Mouse (Mus musculus) intestine, embryonic 16.5 days (tissue): ENCODE measurements at regions not wholly inside any gene's neighbourhood (a gene's known extent, or its start where the extent isn't known, plus 50 kb on each side); places are given as distances from the start of the nearest gene placed in this dataset.

Source experiments
- ATAC-seq: fragments of 200-750 bp; cut with Nextera tagmentation; 2 replicates; pipeline ENCODE4 v1.8.0; 2017; ENCODE audit warnings: moderate TSS enrichment, moderate library complexity
- H3K27ac ChIP-seq: fragments of 300-500 bp; sonication (generic); 2 replicates; pipeline ENCODE4 v1.5.1; 2014; ENCODE audit warnings: mild to moderate bottlenecking, low read length
- H3K27me3 ChIP-seq: fragments of 300-500 bp; sonication (generic); replicated peaks from 2 replicates; pipeline ENCODE4 v1.6.1; 2014; ENCODE audit warnings: low read length, control low read depth, mixed read lengths; ENCODE audit not compliant: control insufficient read depth, insufficient read depth
- H3K36me3 ChIP-seq: fragments of 300-500 bp; sonication (generic); 2 replicates; pipeline ENCODE4 v1.6.1; 2014; ENCODE audit warnings: low read length, control low read depth; ENCODE audit not compliant: control insufficient read depth, insufficient read depth
- H3K4me1 ChIP-seq: fragments of 300-500 bp; sonication (generic); 2 replicates; pipeline ENCODE4 v1.6.1; 2014; ENCODE audit warnings: low read length, control low read depth, mixed read lengths; ENCODE audit not compliant: control insufficient read depth, insufficient read depth
- H3K4me2 ChIP-seq: fragments of 300-500 bp; sonication (generic); 2 replicates; pipeline ENCODE4 v1.6.1; 2014; ENCODE audit warnings: low read depth, low read length, control low read depth
- H3K4me3 ChIP-seq: fragments of 300-500 bp; sonication (generic); 2 replicates; pipeline ENCODE4 v1.5.1; 2014; ENCODE audit warnings: mild to moderate bottlenecking, low read length
- H3K9ac ChIP-seq: fragments of 300-500 bp; sonication (generic); 2 replicates; pipeline ENCODE4 v1.6.1; 2014; ENCODE audit warnings: low read depth, low read length
- H3K9me3 ChIP-seq: fragments of 300-500 bp; sonication (generic); 2 replicates; pipeline ENCODE4 v1.6.1; 2016; ENCODE audit warnings: low read length, control low read depth; ENCODE audit not compliant: control insufficient read depth
- WGBS: fragments of 180-500 bp; shearing (Covaris S2); extraction: QIAGEN DNeasy Blood & Tissue Kit; methylation state at CpG from one replicate; pipeline ENCODE4 v1.1.7; 2014; 5-methylcytosine and 5-hydroxymethylcytosine counted together

DNA sequence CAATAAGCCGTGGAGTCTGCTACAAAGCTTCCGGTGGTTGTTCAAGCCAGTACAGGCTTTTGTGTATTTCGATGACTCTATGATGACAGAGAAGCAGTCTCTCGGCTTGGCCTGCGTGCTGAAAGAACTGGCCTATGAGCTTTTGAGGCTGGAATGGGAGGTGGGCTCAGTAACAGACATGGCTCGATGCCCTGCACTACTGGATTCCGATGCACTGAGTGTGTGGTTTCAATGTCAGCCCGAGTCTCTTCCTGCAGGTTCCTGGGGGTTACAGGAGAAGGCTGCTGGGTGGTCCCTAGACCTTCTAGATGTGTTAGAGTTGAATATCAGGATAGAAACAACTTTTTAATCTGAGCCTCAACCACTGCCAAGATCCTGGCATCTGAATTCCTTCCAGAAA is 53.2 kb downstream of the Gm815 start:
- ATAC-seq = no peak
- H3K27me3 ChIP-seq = no peaks in the 10 kb centered on the region
- no peaks in the 10 kb centered on the region for H3K9me3 ChIP-seq
- no peak overlapping the region for H3K27ac ChIP-seq
- no peak overlapping the region for H3K4me3 ChIP-seq
- H3K36me3 ChIP-seq = no peaks in the 10 kb centered on the region
- WGBS = 77% methylated on average over 8 of the region's 8 CpGs
- H3K4me1 ChIP-seq = no peaks in the 10 kb centered on the region
- H3K4me2 ChIP-seq = no peak overlapping the region
- H3K9ac ChIP-seq = no peak overlapping the region

DNA sequence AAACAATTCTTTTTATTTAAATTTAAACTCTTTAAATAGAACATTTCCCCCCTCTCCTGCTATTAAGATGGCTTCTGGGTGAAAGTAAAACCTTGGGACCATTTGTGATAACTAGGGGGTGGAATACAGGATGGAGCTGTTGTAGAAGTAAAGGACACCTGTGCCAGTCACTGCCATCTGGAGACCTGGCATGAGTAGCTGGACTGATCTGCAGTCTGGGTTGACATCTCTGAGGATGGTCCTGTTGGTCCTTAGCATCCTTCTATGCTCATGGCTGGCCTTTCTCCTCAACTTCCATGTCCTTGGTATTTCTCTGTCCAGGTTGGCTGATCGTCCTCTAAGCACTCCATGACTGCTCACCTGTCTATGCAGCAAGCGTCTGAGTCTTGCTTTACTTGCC is 58.3 kb downstream of the Gm815 start:
- H3K4me3 ChIP-seq = no peak overlapping the region
- WGBS = 87% methylated on average over 2 of the region's 2 CpGs
- no peak overlapping the region for H3K9ac ChIP-seq
- ATAC-seq = no peak
- H3K27me3 ChIP-seq = no peaks in the 10 kb centered on the region
- H3K4me2 ChIP-seq = no peak overlapping the region
- H3K4me1 ChIP-seq = no peaks in the 10 kb centered on the region
- no peaks in the 10 kb centered on the region for H3K36me3 ChIP-seq
- H3K9me3 ChIP-seq = no peaks in the 10 kb centered on the region
- H3K27ac ChIP-seq = no peak overlapping the region

DNA sequence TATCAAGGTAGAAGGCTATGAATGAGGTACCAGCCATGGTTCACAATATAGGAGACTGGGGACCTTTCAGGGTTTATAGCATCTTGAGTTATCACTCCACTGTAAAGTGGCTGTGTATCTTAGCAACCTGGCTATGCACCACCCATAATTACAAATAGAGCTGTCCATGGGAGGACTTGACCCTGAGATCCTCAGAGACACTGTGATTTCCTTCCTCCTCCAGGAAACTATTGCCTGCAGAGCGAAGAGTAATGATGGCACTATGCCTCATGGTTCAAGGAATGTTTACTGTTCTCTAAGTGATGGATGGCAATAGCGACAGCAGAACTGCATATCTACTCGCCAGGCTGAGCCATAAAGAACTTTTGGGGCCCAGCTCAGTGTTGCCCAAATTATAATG is 60.9 kb downstream of the Gm815 start:
- H3K9ac ChIP-seq = no peak overlapping the region
- 36% methylated on average over 3 of the region's 3 CpGs for WGBS
- no peak for ATAC-seq

DNA sequence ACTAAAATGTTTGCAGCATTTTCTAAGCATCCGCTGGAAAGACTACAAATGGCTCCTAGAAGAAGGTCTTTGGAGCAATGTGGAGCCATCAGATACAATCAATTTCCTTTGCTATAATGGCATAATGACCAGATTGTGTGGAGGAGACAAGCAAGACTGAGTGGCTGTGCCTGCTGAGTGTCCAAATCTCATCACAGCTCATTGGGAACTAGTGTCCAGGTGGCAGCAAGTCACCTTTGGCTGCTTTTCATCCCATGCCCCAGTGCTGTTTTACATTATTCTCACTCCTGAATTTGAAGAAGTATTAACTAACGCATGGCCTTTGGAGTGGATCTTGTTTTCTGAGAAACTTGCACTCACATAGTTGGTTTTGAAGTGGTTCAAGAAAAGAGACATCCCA is 62.8 kb downstream of the Gm815 start:
- H3K36me3 ChIP-seq = no peaks in the 10 kb centered on the region
- H3K4me3 ChIP-seq = no peak overlapping the region
- H3K27ac ChIP-seq = no peak overlapping the region
- ATAC-seq = no peak
- 95% methylated on average over 2 of the region's 2 CpGs for WGBS
- no peak overlapping the region for H3K4me2 ChIP-seq
- no peaks in the 10 kb centered on the region for H3K27me3 ChIP-seq
- no peaks in the 10 kb centered on the region for H3K4me1 ChIP-seq
- no peaks in the 10 kb centered on the region for H3K9me3 ChIP-seq
- no peak overlapping the region for H3K9ac ChIP-seq

More for the DNA sequence above, 60.9 kb downstream of the Gm815 start:
- Histone ChIP-seq H3K4me1 (no peaks in the 10 kb centered on the region), H3K9me3 (no peaks in the 10 kb centered on the region), H3K27ac (no peak overlapping the region), H3K36me3 (no peaks in the 10 kb centered on the region), H3K4me2 (no peak overlapping the region), H3K4me3 (no peak overlapping the region), H3K27me3 (no peaks in the 10 kb centered on the region)

DNA sequence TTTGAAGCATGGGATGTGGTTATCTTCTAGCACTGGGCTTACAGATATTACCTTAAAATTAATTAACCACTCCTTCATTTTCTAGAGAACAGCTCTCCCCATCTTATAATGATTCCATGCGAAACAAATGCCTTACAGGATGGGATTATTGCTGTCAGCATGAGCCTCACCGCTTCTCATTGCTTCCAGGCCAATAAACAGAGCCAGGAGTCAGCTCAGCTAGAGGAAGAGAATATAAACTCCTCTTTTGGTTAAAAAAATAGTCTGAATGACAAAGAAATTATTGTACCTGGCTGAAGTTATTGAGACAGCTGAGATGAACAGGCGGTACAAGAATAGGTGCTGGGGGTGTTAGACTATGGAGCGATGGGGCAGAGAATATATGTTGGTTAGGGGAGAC is 63.5 kb downstream of the Gm815 start:
- no peak overlapping the region for H3K4me2 ChIP-seq
- WGBS = 89% methylated on average over 4 of the region's 4 CpGs

DNA sequence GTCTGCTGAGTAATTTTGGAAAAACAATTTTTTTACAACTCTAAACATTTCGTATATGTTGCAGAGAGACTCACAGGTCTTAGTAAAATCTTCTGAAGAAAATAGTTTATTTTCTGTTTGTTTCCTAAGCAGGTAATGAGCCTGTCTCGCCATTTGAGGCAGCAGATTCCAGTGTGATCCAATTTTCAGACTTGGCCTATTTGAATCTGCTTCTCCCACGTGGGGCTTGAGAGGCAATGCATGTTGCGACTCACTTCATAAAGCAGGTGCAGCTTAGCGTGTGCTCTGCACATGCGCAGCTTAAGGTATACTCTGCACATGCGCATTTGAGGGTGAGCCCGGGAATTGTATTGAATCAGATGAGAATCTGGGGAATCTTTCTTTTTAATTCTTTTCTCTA is 67.7 kb downstream of the Gm815 start:
- H3K27me3 ChIP-seq = no peaks in the 10 kb centered on the region
- no peaks in the 10 kb centered on the region for H3K9me3 ChIP-seq

More for the DNA sequence above, 63.5 kb downstream of the Gm815 start:
- no peak for ATAC-seq
- Histone ChIP-seq H3K9ac (no peak overlapping the region), H3K9me3 (no peaks in the 10 kb centered on the region), H3K4me1 (no peaks in the 10 kb centered on the region), H3K27me3 (no peaks in the 10 kb centered on the region), H3K36me3 (no peaks in the 10 kb centered on the region), H3K4me3 (no peak overlapping the region), H3K27ac (no peak overlapping the region)

DNA sequence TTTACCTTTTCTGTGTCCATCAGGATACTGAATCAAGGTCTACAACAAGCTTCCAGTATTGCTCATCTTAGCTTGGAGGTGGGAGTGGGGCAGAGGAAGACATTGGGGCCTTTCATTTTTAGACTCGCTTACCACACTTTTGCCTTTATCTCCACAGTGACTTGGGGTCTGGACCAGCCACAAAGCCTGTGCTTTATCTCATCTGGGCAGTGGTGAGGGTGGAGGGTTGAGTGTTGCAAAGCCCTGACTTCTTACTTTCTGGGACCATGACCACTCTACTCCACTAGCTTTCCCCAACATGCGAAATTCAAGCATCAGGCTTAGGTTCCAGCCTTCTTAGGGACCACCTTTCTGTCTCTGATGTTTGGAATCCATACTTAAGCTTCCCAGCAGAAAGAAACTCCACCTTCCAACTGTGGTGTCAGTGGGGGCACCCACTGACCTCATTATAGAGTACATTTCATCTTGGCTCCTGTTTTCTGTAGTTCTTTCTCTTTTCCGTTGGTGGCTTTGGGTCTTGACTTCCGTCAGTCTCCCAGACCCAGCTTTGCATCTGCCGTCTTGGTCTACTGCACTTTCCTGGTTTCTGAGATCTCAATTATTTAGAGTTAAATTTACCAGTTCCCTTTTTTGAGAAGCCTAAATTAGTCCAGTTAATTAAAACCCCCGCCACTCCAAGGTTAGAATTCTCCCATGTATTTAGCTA is 80.5 kb downstream of the Gm815 start:
- WGBS = 91% methylated on average over 6 of the region's 6 CpGs
- Histone ChIP-seq H3K9ac (no peak overlapping the region), H3K9me3 (no peaks in the 10 kb centered on the region), H3K27me3 (no peaks in the 10 kb centered on the region), H3K4me2 (no peak overlapping the region), H3K4me3 (no peak overlapping the region), H3K4me1 (no peaks in the 10 kb centered on the region), H3K27ac (no peak overlapping the region), H3K36me3 (no peaks in the 10 kb centered on the region)
- ATAC-seq = no peak

More for the DNA sequence above, 67.7 kb downstream of the Gm815 start:
- Histone ChIP-seq H3K4me1 (no peaks in the 10 kb centered on the region), H3K36me3 (no peaks in the 10 kb centered on the region), H3K27ac (no peak overlapping the region), H3K4me2 (no peak overlapping the region), H3K4me3 (no peak overlapping the region), H3K9ac (no peak overlapping the region)
- 80% methylated on average over 8 of the region's 8 CpGs for WGBS
- ATAC-seq = no peak

DNA sequence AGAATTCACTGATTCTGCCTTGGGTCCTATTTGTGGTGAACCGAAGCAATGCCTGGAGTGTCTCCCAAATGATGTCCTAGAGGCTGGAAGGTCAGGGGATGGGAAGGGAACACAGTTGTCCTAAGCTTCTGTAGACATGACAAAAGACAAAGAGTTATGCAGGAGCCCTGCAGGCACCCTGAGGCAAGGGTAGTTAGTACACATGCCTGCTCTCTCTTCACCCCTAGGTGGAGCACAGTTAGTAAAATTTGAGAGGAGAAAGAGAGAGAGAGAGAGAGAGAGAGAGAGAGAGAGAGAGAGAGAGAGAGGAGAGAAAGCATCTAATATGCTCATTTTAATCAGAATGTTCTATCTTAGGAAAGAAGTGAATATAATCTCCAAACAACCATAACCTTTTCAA is 87.4 kb downstream of the Gm815 start:
- Histone ChIP-seq H3K9ac (no peak overlapping the region), H3K4me3 (no peak overlapping the region), H3K27ac (no peak overlapping the region), H3K27me3 (no peaks in the 10 kb centered on the region), H3K4me1 (no peaks in the 10 kb centered on the region), H3K36me3 (no peaks in the 10 kb centered on the region), H3K4me2 (no peak overlapping the region), H3K9me3 (no peaks in the 10 kb centered on the region)
- no peak for ATAC-seq
- 82% methylated on average over 1 of the region's 1 CpGs for WGBS

DNA sequence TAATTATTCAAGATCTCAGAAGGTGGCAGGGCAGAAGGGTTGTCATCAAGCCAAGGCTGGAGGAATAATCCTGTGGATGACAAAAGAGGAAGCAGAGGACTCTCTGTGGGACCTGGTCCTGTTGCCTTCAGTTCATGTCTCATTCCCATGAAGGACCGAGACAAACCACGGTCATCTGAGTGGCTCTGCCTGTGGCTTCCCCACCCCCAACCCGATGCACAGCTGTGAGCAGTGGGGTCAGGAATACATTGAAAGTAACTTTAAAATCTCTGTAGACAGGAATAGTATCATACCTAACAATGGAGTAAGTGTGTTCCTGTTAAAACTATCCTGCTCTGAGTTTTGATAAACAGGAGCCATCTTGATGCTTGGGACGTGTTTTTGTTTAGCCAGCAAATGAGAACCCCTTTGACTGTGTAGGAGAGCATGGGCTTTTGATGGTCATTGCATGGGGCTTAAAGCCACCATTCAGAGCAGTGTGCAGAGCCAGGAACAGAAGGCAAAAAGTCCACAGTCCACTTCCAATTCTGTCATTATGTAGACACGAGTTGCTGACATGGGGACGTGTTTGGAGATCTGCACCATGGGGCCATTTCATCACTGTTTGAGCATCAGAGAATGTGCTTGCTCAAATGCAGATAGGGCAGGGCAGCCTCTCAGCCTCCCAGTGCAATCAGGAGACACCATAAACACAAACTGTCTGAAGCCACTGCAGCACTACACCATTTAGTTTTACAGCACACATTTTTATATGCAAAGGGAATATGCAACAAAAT is 88.3 kb downstream of the Gm815 start:
- Histone ChIP-seq H3K27ac (no peak overlapping the region), H3K4me3 (no peak overlapping the region), H3K9me3 (no peaks in the 10 kb centered on the region), H3K4me1 (no peaks in the 10 kb centered on the region), H3K27me3 (no peaks in the 10 kb centered on the region), H3K36me3 (no peaks in the 10 kb centered on the region), H3K4me2 (no peak overlapping the region), H3K9ac (no peak overlapping the region)
- ATAC-seq = no peak
- WGBS = 81% methylated on average over 6 of the region's 6 CpGs
